Mouse (Mus musculus) forebrain, embryonic 16.5 days (tissue): ENCODE measurements around the gene N4bp1. TPM values are rescaled to one million over a fixed set of nuclear protein-coding genes. Genes with fewer than 3 reads are reported as not detected.

Experiments used
- ATAC-seq: fragments of 200-750 bp; cut with Nextera tagmentation; 2 replicates; pipeline ENCODE4 v1.8.0; 2017; ENCODE audit warnings: mild to moderate bottlenecking, moderate library complexity
- H3K27ac ChIP-seq: fragments of 300-500 bp; sonication (generic); 2 replicates; pipeline ENCODE4 v1.5.1; 2014; ENCODE audit warnings: low read length, control low read depth
- H3K27me3 ChIP-seq: fragments of 300-500 bp; sonication (generic); replicated peaks from 2 replicates; pipeline ENCODE4 v1.6.1; 2014; ENCODE audit warnings: low read length; ENCODE audit not compliant: control insufficient read depth, insufficient read depth
- H3K36me3 ChIP-seq: fragments of 300-500 bp; sonication (generic); 2 replicates; pipeline ENCODE4 v1.6.1; 2014; ENCODE audit not compliant: control insufficient read depth, insufficient read depth
- H3K4me1 ChIP-seq: fragments of 300-500 bp; sonication (generic); replicated peaks from 2 replicates; pipeline ENCODE4 v1.6.1; 2014; ENCODE audit warnings: low read length; ENCODE audit not compliant: control insufficient read depth, insufficient read depth
- H3K4me2 ChIP-seq: fragments of 300-500 bp; sonication (generic); 2 replicates; pipeline ENCODE4 v1.6.1; 2014; ENCODE audit warnings: mild to moderate bottlenecking, low read length, control low read depth
- H3K4me3 ChIP-seq: fragments of 300-500 bp; sonication (generic); replicated peaks from 2 replicates; pipeline ENCODE4 v1.5.1; 2014; ENCODE audit warnings: mild to moderate bottlenecking, low read length, control low read depth
- H3K9ac ChIP-seq: fragments of 300-500 bp; sonication (generic); replicated peaks from 2 replicates; pipeline ENCODE4 v1.6.1; 2014; ENCODE audit warnings: low read depth, low read length, control low read depth
- H3K9me3 ChIP-seq: fragments of 300-500 bp; sonication (generic); 2 replicates; pipeline ENCODE4 v1.6.1; 2016; ENCODE audit warnings: low read length; ENCODE audit not compliant: control insufficient read depth
- WGBS: fragments of 180-500 bp; shearing (Covaris S2); extraction: QIAGEN DNeasy Blood & Tissue Kit; methylation state at CpG from one replicate; pipeline ENCODE4 v1.1.7; 2014; 5-methylcytosine and 5-hydroxymethylcytosine counted together
- polyA plus RNA-seq: library from polyadenylated mRNA; unstranded; fragments of >200 nt; fragmentation: Nextera tagmentation; extraction: Ambion mirVana; gene quantifications from 2 replicates; pipeline ENCODE4 v1.2.1, GENCODE M21; 2015

N4bp1 gene
- polyA plus RNA-seq, 1 experiment from 2014 or later: 10.3 TPM

GRCm38 (mm10) chr8:86870771-86871170, 14.3 kb downstream of the N4bp1 start:
- Histone ChIP-seq H3K36me3 (no peaks in the 10 kb centered on the region), H3K4me1 (peaks cover 22% of the 10 kb centered on the region), H3K9me3 (no peaks in the 10 kb centered on the region), H3K27ac (no peak overlapping the region), H3K9ac (no peak overlapping the region), H3K4me3 (no peak overlapping the region), H3K4me2 (no peak overlapping the region), H3K27me3 (no peaks in the 10 kb centered on the region)
- no peak for ATAC-seq
- 75% methylated on average over 2 of the region's 2 CpGs for WGBS

DNA sequence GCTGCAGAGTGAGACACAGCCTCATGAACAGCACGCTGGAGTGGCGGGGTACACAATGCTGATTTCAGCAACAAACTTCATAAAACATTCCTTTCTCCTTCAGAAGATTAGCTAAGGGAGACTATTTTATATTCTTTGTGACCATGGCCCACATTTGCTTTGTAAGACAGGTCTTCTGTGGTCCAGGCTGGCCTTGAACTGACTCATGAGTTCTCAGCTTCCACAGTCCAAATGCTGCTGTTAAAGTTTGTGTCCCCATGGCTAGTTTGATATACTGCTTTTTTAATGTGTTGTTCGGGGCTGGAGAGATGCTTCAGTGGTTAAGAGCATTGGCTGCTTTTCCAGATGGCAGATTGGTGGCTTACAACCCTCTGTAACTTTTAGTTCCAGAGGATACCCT, 17.0 kb downstream of the N4bp1 start:
- 81% methylated on average over 3 of the region's 3 CpGs for WGBS

DNA sequence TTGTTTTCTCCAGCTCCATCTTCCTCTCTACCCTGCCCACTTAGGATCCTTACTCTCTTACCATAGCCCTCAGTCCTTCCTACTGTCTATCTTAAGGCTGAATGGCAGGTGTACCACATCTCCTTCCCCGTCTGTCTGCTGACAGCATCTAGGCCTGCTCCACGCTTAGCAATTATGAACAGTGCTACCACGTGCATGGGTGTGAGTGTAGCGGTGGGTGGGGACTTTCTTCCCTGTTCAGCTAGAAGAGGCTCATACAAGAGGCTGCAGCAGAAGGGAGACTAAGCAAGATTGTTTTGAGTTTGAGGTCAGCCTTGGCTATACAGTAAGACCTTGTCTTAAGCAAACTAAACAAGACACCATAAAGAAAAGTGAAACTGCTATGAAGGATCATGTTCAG, 20.3 kb downstream of the N4bp1 start:
- no peak overlapping the region for H3K4me2 ChIP-seq
- H3K4me3 ChIP-seq: no peak overlapping the region
- no peak overlapping the region for H3K27ac ChIP-seq
- 84% methylated on average over 4 of the region's 4 CpGs for WGBS
- H3K36me3 ChIP-seq: peaks cover 8% of the 10 kb centered on the region; the same call in 1 of the 2 replicates
- H3K27me3 ChIP-seq: no peaks in the 10 kb centered on the region
- no peaks in the 10 kb centered on the region for H3K4me1 ChIP-seq
- ATAC-seq: no peak
- no peak overlapping the region for H3K9ac ChIP-seq
- no peaks in the 10 kb centered on the region for H3K9me3 ChIP-seq

More for the DNA sequence above, 17.0 kb downstream of the N4bp1 start:
- Histone ChIP-seq H3K27ac (no peak overlapping the region), H3K27me3 (no peaks in the 10 kb centered on the region), H3K9me3 (no peaks in the 10 kb centered on the region), H3K4me1 (peaks cover 10% of the 10 kb centered on the region), H3K9ac (no peak overlapping the region), H3K4me2 (no peak overlapping the region), H3K36me3 (no peaks in the 10 kb centered on the region), H3K4me3 (no peak overlapping the region)
- ATAC-seq: no peak

GRCm38 (mm10) chr8:86862837-86863236, 22.2 kb downstream of the N4bp1 start:
- H3K27me3 ChIP-seq: no peaks in the 10 kb centered on the region
- no peak overlapping the region for H3K4me2 ChIP-seq
- H3K9ac ChIP-seq: no peak overlapping the region
- H3K27ac ChIP-seq: no peak overlapping the region
- H3K9me3 ChIP-seq: no peaks in the 10 kb centered on the region
- H3K4me1 ChIP-seq: no peaks in the 10 kb centered on the region
- H3K36me3 ChIP-seq: peaks cover 8% of the 10 kb centered on the region; the same call in 1 of the 2 replicates
- WGBS: 89% methylated on average over 4 of the region's 4 CpGs
- H3K4me3 ChIP-seq: no peak overlapping the region
- ATAC-seq: no peak

DNA sequence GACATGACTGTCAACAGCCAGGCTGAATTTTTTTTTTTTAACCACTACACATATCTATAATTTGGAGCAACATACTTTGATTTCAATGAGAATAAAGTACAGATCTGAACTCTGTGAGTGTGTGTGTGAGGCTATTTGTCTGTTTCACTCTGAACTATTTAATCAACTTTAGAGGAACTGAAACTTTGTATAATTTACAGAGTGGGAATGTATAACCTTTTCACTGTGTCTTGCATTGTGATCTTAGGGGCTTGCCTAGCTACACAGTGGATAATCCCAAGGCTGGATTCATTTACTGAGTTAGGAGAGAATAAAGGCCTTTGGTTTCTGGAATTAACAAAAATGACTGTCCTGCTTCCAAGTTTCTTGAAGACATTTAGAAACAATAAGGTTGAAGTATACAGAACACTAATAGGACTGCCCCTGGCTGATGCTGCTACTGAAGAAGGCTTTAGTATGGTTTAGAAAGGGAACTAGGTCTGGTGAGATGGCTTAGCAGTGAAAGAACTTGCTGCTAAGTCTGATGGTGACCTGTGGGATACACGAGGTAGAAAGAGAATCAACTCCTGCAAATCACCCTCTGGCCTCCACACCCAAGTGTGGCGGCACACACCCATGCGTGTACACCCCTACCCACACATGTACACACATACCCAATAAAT, 22.8 kb downstream of the N4bp1 start:
- no peak overlapping the region for H3K9ac ChIP-seq
- H3K9me3 ChIP-seq: no peaks in the 10 kb centered on the region
- peaks cover 8% of the 10 kb centered on the region; the same call in 1 of the 2 replicates for H3K36me3 ChIP-seq
- H3K27me3 ChIP-seq: no peaks in the 10 kb centered on the region
- H3K27ac ChIP-seq: no peak overlapping the region
- H3K4me2 ChIP-seq: no peak overlapping the region
- ATAC-seq: no peak
- H3K4me1 ChIP-seq: no peaks in the 10 kb centered on the region
- H3K4me3 ChIP-seq: no peak overlapping the region
- 78% methylated on average over 3 of the region's 3 CpGs for WGBS

GRCm38 (mm10) chr8:86861516-86861915, 23.5 kb downstream of the N4bp1 start:
- no peak for ATAC-seq
- Histone ChIP-seq H3K9me3 (no peaks in the 10 kb centered on the region), H3K4me3 (no peak overlapping the region), H3K4me1 (no peaks in the 10 kb centered on the region), H3K27me3 (no peaks in the 10 kb centered on the region), H3K27ac (no peak overlapping the region), H3K9ac (no peak overlapping the region), H3K36me3 (peaks cover 8% of the 10 kb centered on the region; the same call in 1 of the 2 replicates), H3K4me2 (no peak overlapping the region)
- 81% methylated on average over 7 of the region's 7 CpGs for WGBS

GRCm38 (mm10) chr8:86856248-86856647, 28.8 kb downstream of the N4bp1 start:
- Histone ChIP-seq H3K4me3 (no peak overlapping the region), H3K9ac (no peak overlapping the region), H3K9me3 (no peaks in the 10 kb centered on the region), H3K27ac (no peak overlapping the region), H3K36me3 (peaks cover 4% of the 10 kb centered on the region; the same call in 1 of the 2 replicates), H3K4me1 (peaks cover 4% of the 10 kb centered on the region), H3K4me2 (no peak overlapping the region), H3K27me3 (no peaks in the 10 kb centered on the region)
- ATAC-seq: no peak
- WGBS: 80% methylated on average over 7 of the region's 7 CpGs

- ATAC-seq: no peak
- no peak overlapping the region for H3K9ac ChIP-seq
- 41% methylated on average over 11 of the region's 11 CpGs for WGBS
- no peaks in the 10 kb centered on the region for H3K9me3 ChIP-seq
- H3K27me3 ChIP-seq: no peaks in the 10 kb centered on the region
- no peak overlapping the region for H3K4me3 ChIP-seq
- H3K4me2 ChIP-seq: no peak overlapping the region
- H3K36me3 ChIP-seq: no peaks in the 10 kb centered on the region
- peaks cover 4% of the 10 kb centered on the region for H3K4me1 ChIP-seq
- H3K27ac ChIP-seq: no peak overlapping the region
These were observed 30.4 kb downstream of the N4bp1 start for GRCm38 (mm10) chr8:86854686-86855085.

GRCm38 (mm10) chr8:86853989-86854373, 31.1 kb downstream of the N4bp1 start:
- 79% methylated on average over 2 of the region's 2 CpGs for WGBS
- Histone ChIP-seq H3K27me3 (no peaks in the 10 kb centered on the region), H3K36me3 (no peaks in the 10 kb centered on the region), H3K4me1 (peaks cover 4% of the 10 kb centered on the region), H3K4me3 (no peak overlapping the region), H3K27ac (no peak overlapping the region), H3K9ac (no peak overlapping the region), H3K9me3 (no peaks in the 10 kb centered on the region), H3K4me2 (no peak overlapping the region)
- no peak for ATAC-seq
